Mouse (Mus musculus): ENCODE data around the gene Nprl2. TPM values are rescaled to one million over a fixed set of nuclear protein-coding genes. Genes with fewer than 3 reads are reported as not detected.
A peak's percentile ranks its signal among the peaks of the same experiment; 100 is the strongest.

The Nprl2 gene
- total and polyA plus RNA-seq, 2 experiments: 18.5 to 24.8 TPM

DNA sequence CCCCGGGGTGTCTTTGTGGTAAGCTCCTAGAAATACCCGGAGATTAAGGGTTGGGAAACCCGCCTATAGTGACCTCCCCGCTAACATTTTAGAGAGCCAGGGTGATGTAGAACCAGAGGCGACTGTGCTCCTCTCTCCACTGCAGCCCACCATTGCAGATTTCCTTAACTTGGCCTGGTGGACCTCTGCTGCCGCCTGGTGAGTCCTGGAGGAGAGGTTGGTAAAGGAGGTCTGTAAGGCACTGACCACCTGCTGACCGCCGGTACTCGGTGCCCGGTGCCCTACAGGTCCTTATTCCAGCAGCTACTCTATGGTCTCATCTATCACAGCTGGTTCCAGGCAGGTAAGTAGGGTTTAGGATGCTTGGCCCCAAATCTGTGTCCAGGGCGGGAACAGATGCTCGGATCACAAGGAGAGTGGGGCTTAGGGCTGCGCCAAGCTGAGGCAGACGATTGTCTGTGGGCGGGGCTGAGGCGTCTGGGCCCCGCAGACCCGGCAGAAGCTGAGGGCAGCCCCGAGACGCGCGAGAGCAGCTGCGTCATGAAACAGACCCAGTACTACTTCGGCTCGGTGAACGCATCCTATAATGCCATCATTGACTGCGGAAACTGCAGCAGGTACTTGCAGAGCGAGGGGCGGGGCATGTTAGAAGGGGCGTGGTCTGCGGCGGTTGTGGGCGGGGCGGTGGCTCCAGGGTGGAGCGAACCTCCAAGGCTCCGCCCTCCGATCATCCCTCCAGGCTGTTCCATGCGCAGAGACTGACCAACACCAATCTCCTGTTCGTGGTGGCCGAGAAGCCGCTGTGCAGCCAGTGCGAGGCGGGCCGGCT lies 15.6 kb upstream of the Nprl2 start:
- no peaks in the 10 kb centered on the region for H3K36me3 ChIP-seq (ENCODE audit: control insufficient read depth, insufficient read depth, low read length)
- peaks cover 8% of the 10 kb centered on the region; the same call in 1 of the 2 replicates for H3K27me3 ChIP-seq (ENCODE audit: control insufficient read depth, insufficient read depth, low read length)
- TF ChIP-seq CTCF (IDR thresholded peaks at IDR 0.05; ENCODE audit: low read depth, low read length) (no peak), POLR2A (IDR thresholded peaks at IDR 0.05; ENCODE audit: extremely low read depth, insufficient read depth, low read length) (no peak)
- 10% methylated on average over 44 of the region's 44 CpGs for WGBS
- H3K79me2 ChIP-seq (ENCODE audit: control insufficient read depth, insufficient read depth, low read length): no peaks in the 10 kb centered on the region
- H3K4me3 ChIP-seq (ENCODE audit: insufficient read depth, low read depth, low read length): no peak overlapping the region
- DNase-seq (ENCODE audit: extremely low read depth, low read depth, low spot score): no peak
- H3K4me1 ChIP-seq (ENCODE audit: control insufficient read depth, insufficient read depth, low read length): no peaks in the 10 kb centered on the region
- no peak overlapping the region for H3K27ac ChIP-seq (replicated peaks; ENCODE audit: insufficient read depth, low read depth, low read length)
- no peak overlapping the region for H3K9ac ChIP-seq (ENCODE audit: low read depth, low read length)

DNA sequence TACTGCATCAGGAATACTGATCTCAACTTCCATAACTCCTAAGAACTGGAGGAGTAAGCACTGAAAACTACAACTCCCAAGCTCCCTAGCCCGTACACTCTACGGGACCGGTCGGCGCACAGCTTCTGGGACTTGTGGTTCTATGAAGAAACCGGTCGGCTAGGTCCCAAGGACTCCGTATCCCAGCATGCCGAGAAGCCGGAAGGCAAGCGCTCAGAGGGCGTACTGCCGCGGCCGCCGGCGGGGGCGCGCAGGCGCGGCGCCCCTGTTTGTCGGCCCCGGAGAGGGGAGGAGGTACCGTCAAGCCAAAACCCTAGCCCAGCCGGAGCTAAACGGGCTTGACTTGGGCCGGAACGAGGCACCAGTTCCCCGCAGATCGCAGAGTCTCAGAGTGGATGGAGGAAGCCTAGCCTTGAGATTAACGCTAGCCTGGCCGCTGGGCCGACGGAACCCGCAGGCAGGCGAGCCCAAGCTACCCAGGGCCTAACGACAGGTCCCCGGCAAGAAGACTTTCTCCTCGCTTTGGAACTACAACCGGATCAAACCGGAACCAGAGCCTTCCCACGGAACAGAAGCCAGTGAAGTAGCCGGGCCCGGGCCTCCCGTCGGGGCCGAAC lies 8.1 kb upstream of the Nprl2 start, which contains the start of gene Tmem115:
TSS of gene Tmem115 (plus strand) at position 155 of the 617 bp plus-strand sequence.
- WGBS: under 1% methylated on average over 48 of the region's 48 CpGs
- peak within 1 kb of the TSS; percentile 93 for H3K4me3 ChIP-seq (ENCODE audit: insufficient read depth, low read depth, low read length)
- TF ChIP-seq CTCF (IDR thresholded peaks at IDR 0.05; ENCODE audit: low read depth, low read length) (0 out of 2 replicates have a peak, but pooled peaks have one; percentile 8), POLR2A (IDR thresholded peaks at IDR 0.05; ENCODE audit: extremely low read depth, insufficient read depth, low read length) (peak; percentile 78)
- DNase-seq (ENCODE audit: extremely low read depth, low read depth, low spot score): peak; percentile 99
- H3K27ac ChIP-seq (replicated peaks; ENCODE audit: insufficient read depth, low read depth, low read length): peak within 1 kb of the TSS; percentile 84
- H3K4me1 ChIP-seq (ENCODE audit: control insufficient read depth, insufficient read depth, low read length): peaks cover 16% of the 10 kb centered on the region
- H3K36me3 ChIP-seq (ENCODE audit: control insufficient read depth, insufficient read depth, low read length): no peaks in the 10 kb centered on the region; the same call in 1 of the 2 replicates
- H3K79me2 ChIP-seq (ENCODE audit: control insufficient read depth, insufficient read depth, low read length): peaks cover 28% of the 10 kb centered on the region; the same call in 1 of the 2 replicates
- H3K27me3 ChIP-seq (ENCODE audit: control insufficient read depth, insufficient read depth, low read length): no peaks in the 10 kb centered on the region
- H3K9ac ChIP-seq (ENCODE audit: low read depth, low read length): peak within 1 kb of the TSS; percentile 93

DNA sequence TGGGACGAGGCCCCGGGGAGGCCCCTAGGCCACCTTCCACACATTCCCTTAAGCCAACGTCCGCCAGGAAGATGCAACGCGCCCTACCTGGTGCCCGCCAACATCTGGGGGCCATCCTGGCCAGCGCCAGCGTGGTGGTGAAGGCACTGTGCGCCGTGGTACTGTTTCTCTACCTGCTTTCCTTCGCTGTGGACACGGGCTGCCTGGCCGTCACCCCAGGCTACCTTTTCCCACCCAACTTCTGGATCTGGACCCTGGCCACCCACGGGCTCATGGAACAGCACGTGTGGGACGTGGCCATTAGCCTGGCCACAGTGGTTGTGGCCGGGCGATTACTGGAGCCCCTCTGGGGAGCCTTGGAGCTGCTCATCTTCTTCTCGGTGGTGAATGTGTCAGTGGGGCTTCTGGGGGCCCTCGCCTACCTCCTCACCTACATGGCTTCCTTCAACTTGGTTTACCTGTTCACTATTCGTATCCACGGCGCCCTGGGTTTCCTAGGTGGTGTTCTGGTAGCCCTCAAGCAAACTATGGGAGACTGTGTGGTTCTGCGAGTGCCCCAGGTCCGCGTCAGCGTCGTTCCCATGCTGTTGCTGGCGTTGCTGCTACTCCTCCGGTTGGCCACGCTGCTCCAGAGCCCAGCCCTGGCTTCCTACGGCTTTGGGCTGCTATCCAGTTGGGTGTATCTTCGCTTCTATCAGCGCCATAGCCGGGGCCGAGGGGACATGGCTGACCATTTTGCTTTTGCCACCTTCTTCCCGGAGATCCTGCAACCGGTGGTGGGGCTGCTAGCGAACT lies 7.4 kb upstream of the Nprl2 start:
- TF ChIP-seq POLR2A (IDR thresholded peaks at IDR 0.05; ENCODE audit: extremely low read depth, insufficient read depth, low read length) (no peak), CTCF (IDR thresholded peaks at IDR 0.05; ENCODE audit: low read depth, low read length) (no peak)
- peak overlapping the region; percentile 93 for H3K9ac ChIP-seq (ENCODE audit: low read depth, low read length)
- H3K79me2 ChIP-seq (ENCODE audit: control insufficient read depth, insufficient read depth, low read length): peaks cover 28% of the 10 kb centered on the region; the same call in 1 of the 2 replicates
- no peaks in the 10 kb centered on the region; the same call in 1 of the 2 replicates for H3K36me3 ChIP-seq (ENCODE audit: control insufficient read depth, insufficient read depth, low read length)
- peak overlapping the region; percentile 93 for H3K4me3 ChIP-seq (ENCODE audit: insufficient read depth, low read depth, low read length)
- H3K27me3 ChIP-seq (ENCODE audit: control insufficient read depth, insufficient read depth, low read length): no peaks in the 10 kb centered on the region
- H3K27ac ChIP-seq (replicated peaks; ENCODE audit: insufficient read depth, low read depth, low read length): peak overlapping the region; percentile 84
- under 1% methylated on average over 40 of the region's 40 CpGs for WGBS
- no peak for DNase-seq (ENCODE audit: extremely low read depth, low read depth, low spot score)
- peaks cover 16% of the 10 kb centered on the region for H3K4me1 ChIP-seq (ENCODE audit: control insufficient read depth, insufficient read depth, low read length)

DNA sequence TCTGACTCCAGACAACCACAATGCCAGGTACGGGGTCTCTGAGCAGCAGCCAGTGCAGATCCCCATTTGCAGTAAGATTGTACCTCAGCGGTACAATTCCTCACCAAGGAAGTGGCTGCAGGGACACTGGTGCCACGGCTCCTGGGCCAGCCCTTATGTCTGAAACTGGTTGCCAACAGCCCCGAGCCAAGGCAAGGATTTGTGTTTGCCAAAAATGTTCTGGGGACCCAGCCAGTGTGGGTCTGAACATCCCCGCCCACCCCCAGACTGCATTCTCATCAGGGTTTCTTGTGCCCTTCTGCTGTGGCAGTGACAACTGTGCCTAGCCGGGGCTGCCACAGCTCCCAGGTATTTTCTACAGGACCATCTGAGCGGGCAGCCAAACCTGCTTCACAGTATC lies 3.8 kb upstream of the Nprl2 start:
- Histone ChIP-seq H3K9ac (ENCODE audit: low read depth, low read length) (no peak overlapping the region), H3K4me3 (ENCODE audit: insufficient read depth, low read depth, low read length) (no peak overlapping the region), H3K27me3 (ENCODE audit: control insufficient read depth, insufficient read depth, low read length) (no peaks in the 10 kb centered on the region), H3K79me2 (ENCODE audit: control insufficient read depth, insufficient read depth, low read length) (peaks cover 28% of the 10 kb centered on the region; the same call in 1 of the 2 replicates), H3K4me1 (ENCODE audit: control insufficient read depth, insufficient read depth, low read length) (peaks cover 24% of the 10 kb centered on the region), H3K27ac (replicated peaks; ENCODE audit: insufficient read depth, low read depth, low read length) (no peak overlapping the region), H3K36me3 (ENCODE audit: control insufficient read depth, insufficient read depth, low read length) (no peaks in the 10 kb centered on the region; the same call in 1 of the 2 replicates)
- no peak for DNase-seq (ENCODE audit: extremely low read depth, low read depth, low spot score)
- no peak for TF ChIP-seq POLR2A (IDR thresholded peaks at IDR 0.05; ENCODE audit: extremely low read depth, insufficient read depth, low read length)
- TF ChIP-seq CTCF (IDR thresholded peaks at IDR 0.05; ENCODE audit: low read depth, low read length): no peak
- WGBS: 87% methylated on average over 7 of the region's 7 CpGs

DNA sequence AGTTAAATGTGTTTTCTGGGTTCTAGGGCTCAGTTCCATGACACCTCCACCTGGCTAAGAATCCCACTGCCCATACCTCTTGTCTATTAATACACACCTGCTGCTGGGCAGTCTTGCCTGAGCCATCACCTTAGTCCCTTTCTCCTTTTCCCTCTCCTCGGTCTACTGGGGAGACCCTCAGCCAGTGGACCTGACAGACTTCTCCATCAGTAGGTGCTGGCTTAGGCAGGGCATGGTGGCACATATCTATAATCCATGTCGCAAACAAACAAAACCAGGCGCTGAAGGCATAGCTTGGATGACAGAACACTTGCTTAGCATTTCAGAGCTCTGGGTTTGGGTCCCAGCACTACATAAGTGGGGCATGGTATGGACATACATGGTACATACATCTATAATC lies 3.3 kb upstream of the Nprl2 start:
- Histone ChIP-seq H3K27me3 (ENCODE audit: control insufficient read depth, insufficient read depth, low read length) (no peaks in the 10 kb centered on the region), H3K9ac (ENCODE audit: low read depth, low read length) (no peak overlapping the region), H3K4me3 (ENCODE audit: insufficient read depth, low read depth, low read length) (no peak overlapping the region), H3K27ac (replicated peaks; ENCODE audit: insufficient read depth, low read depth, low read length) (no peak overlapping the region), H3K79me2 (ENCODE audit: control insufficient read depth, insufficient read depth, low read length) (peaks cover 28% of the 10 kb centered on the region; the same call in 1 of the 2 replicates), H3K4me1 (ENCODE audit: control insufficient read depth, insufficient read depth, low read length) (peaks cover 24% of the 10 kb centered on the region), H3K36me3 (ENCODE audit: control insufficient read depth, insufficient read depth, low read length) (no peaks in the 10 kb centered on the region; the same call in 1 of the 2 replicates)
- TF ChIP-seq CTCF (IDR thresholded peaks at IDR 0.05; ENCODE audit: low read depth, low read length) (no peak), POLR2A (IDR thresholded peaks at IDR 0.05; ENCODE audit: extremely low read depth, insufficient read depth, low read length) (no peak)
- no peak for DNase-seq (ENCODE audit: extremely low read depth, low read depth, low spot score)
- 88% methylated on average over 3 of the region's 3 CpGs for WGBS

All from liver, adult 2 months (tissue).